Mouse (Mus musculus) E14TG2a.4 (cell line): ENCODE data around the gene Urod.

Source experiments
- H3K27me3 ChIP-seq: 2 replicates; pipeline ENCODE4 v1.6.1; 2014; ENCODE audit warnings: low read length, control low read depth; ENCODE audit not compliant: insufficient read depth
- H3K36me3 ChIP-seq: 2 replicates; pipeline ENCODE4 v1.6.1; 2014; ENCODE audit warnings: low read length, control low read depth; ENCODE audit not compliant: insufficient read depth
- H3K4me1 ChIP-seq: replicated peaks from 2 replicates; pipeline ENCODE4 v1.6.1; 2014; ENCODE audit warnings: low read depth, low read length, control low read depth
- H3K4me3 ChIP-seq: replicated peaks from 2 replicates; pipeline ENCODE4 v1.5.1; 2014; ENCODE audit warnings: mild to moderate bottlenecking, low read length
- H3K9me3 ChIP-seq: 2 replicates; pipeline ENCODE4 v1.6.1; 2014; ENCODE audit warnings: low read length, control low read depth
- CTCF ChIP-seq: conservative IDR thresholded peaks from 2 replicates; pipeline ENCODE4 v1.5.1; 2014; ENCODE audit warnings: low read length
- NANOG ChIP-seq: IDR thresholded peaks from 2 replicates; pipeline ENCODE4 v1.6.1; 2014; ENCODE audit warnings: borderline replicate concordance, low read length, mixed read lengths
- POU5F1 ChIP-seq: IDR thresholded peaks from 2 replicates; pipeline ENCODE4 v1.6.1; 2014; ENCODE audit warnings: low read length, borderline replicate concordance

The Urod gene

DNA sequence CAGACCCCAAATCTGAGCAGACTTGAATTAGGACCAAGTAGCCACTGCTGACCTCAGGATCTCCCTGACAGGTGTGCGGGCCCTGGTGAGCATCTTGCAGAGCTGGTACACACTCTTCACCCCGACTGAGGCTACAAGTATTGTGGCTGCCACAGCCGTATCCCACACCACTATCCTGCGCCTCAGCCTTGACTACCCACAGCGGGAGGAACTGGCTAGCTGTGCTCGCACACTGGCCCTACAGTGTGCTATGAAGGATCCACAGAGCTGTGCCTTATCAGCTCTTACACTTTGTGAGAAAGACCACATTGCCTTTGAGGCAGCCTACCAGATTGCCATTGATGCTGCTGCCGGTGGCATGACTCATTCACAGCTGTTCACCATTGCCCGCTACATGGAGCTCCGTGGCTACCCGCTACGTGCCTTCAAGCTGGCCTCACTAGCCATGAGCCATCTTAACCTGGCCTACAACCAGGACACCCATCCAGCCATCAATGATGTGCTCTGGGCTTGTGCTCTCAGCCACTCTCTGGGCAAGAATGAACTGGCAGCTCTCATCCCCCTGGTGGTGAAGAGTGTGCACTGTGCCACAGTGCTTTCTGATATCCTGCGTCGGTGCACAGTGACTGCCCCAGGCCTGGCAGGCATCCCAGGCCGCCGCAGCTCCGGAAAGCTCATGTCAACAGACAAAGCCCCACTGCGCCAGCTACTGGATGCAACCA, 7.7 kb downstream of the Urod start:
- Histone ChIP-seq H3K9me3 (no peaks in the 10 kb centered on the region), H3K4me3 (peak overlapping the region; percentile 62), H3K4me1 (peaks cover 51% of the 10 kb centered on the region), H3K36me3 (peaks cover 31% of the 10 kb centered on the region), H3K27me3 (no peaks in the 10 kb centered on the region)
- TF ChIP-seq POU5F1 (no peak), CTCF (peak; percentile 73)

DNA sequence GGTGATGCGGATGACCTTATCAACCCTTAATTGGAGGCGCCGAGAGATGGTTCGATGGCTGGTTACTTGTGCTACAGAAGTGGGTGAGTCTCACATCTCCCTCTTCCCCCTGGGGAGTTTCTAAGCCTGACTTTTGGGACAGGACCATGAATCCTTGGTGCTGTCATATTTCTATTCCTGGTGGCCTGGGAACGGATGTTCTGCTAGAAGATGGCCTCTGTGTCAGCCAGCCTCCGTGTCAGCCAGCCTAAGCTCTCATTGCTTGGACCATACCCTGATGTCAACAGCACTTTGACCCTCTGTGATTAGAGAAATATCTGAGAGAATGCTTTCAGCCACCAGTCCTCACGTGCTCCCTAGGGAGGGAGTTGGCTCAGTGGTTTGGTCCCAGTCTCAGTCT, 8.5 kb downstream of the Urod start:
- peaks cover 44% of the 10 kb centered on the region for H3K4me1 ChIP-seq
- no peaks in the 10 kb centered on the region for H3K27me3 ChIP-seq
- peaks cover 23% of the 10 kb centered on the region for H3K36me3 ChIP-seq
- H3K9me3 ChIP-seq = no peaks in the 10 kb centered on the region
- no peak overlapping the region for H3K4me3 ChIP-seq
- TF ChIP-seq CTCF (no peak), POU5F1 (no peak), NANOG (no peak)

DNA sequence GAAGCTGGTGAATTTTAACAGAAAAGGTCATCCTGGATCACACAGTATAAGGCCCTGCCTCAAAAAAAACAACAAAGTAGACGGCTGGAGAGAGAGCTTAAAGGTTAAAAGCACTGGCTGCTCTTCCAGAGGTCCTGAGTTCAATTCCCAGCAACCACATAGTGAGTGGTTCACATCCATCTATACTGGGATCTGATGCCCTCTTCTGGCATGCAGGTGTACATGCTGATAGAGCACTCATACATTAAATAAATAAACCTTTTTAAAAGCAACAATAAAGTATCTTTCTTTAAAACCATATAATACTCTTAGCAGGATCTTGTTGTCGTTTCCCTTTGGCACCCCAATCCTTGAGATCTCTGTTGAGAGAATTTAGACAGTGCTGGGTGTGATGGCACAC, 17.7 kb downstream of the Urod start:
- H3K36me3 ChIP-seq = 0 out of 2 replicates have a peak, but pooled peaks cover 5% of the 10 kb centered on the region
- no peak overlapping the region for H3K4me3 ChIP-seq
- TF ChIP-seq CTCF (peak; percentile 18; the same call in 1 of the 2 replicates), NANOG (no peak), POU5F1 (no peak)

DNA sequence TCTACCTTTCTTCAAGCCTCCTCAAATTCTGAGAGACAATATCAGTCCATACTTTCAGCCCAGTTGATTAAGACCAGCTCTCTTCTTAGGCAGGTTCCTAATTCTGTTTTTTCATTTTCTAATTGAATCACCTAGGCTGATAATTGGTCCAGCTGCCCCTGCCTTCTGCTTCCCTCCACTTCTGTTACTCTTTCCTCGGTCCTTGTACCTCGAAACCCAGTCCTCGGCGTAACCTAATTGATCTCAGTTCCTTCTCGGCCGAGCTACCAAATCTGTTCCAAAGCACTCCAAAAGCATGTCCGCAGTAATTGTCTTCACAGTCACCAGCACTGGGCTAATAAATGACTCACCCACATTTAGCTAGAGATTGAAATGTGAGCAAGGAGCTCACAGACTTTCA, 39.3 kb downstream of the Urod start:
- H3K4me3 ChIP-seq = no peak overlapping the region
- H3K36me3 ChIP-seq = no peaks in the 10 kb centered on the region
- H3K9me3 ChIP-seq = no peaks in the 10 kb centered on the region
- no peaks in the 10 kb centered on the region for H3K27me3 ChIP-seq
- TF ChIP-seq POU5F1 = no peak
- TF ChIP-seq CTCF = no peak
- TF ChIP-seq NANOG = no peak
- no peaks in the 10 kb centered on the region for H3K4me1 ChIP-seq

More for the DNA sequence above, 17.7 kb downstream of the Urod start:
- H3K4me1 ChIP-seq = no peaks in the 10 kb centered on the region
- H3K27me3 ChIP-seq = no peaks in the 10 kb centered on the region
- H3K9me3 ChIP-seq = no peaks in the 10 kb centered on the region

DNA sequence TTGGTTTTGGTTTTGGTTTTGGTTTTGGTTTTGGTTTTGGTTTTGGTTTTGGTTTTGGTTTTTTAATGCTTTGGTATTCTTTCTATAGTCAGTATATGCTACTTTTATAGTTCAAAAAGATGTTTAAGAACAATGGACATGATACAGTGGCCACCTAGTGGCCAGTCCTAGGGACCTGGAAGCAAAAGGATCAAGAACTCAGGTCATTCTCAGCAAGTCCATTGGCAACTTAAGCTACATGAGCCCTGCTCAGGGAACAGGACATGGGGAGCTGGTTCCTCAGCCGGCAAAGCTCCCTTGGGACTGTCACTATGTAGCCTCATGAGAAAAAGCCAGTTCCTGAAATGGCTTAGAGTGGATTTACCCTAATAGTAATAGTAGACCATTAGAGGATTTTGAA, 42.6 kb downstream of the Urod start:
- TF ChIP-seq CTCF = peak; percentile 12; the same call in 1 of the 2 replicates
- no peak for TF ChIP-seq POU5F1

DNA sequence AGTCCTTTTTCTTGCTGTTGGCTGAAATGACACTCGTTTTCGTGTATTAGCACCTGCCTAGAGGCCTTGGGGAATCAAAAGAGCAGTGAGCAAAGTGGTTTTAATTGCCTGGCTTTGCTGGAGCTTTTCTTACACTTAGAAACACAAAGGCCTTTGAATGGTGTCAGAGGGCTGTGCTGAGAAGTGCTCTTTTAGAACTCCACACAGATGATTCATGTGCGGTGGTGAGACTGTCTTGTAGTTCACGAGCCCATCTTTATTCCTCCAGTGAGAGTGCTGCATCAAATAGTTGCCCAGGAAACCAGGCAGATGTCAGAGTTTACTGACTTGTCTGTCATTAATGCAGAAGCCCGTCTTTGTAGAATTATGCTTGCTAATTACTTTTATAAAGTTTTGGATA, 50.2 kb downstream of the Urod start:
- Histone ChIP-seq H3K27me3 (no peaks in the 10 kb centered on the region), H3K4me3 (no peak overlapping the region), H3K9me3 (no peaks in the 10 kb centered on the region), H3K36me3 (no peaks in the 10 kb centered on the region), H3K4me1 (peaks cover 24% of the 10 kb centered on the region)
- TF ChIP-seq POU5F1 = no peak
- TF ChIP-seq NANOG = peak; percentile 40; the same call in 1 of the 2 replicates

More for the DNA sequence above, 42.6 kb downstream of the Urod start:
- no peaks in the 10 kb centered on the region for H3K27me3 ChIP-seq
- H3K9me3 ChIP-seq = no peaks in the 10 kb centered on the region
- no peak overlapping the region for H3K4me3 ChIP-seq
- H3K4me1 ChIP-seq = no peaks in the 10 kb centered on the region
- no peaks in the 10 kb centered on the region for H3K36me3 ChIP-seq

DNA sequence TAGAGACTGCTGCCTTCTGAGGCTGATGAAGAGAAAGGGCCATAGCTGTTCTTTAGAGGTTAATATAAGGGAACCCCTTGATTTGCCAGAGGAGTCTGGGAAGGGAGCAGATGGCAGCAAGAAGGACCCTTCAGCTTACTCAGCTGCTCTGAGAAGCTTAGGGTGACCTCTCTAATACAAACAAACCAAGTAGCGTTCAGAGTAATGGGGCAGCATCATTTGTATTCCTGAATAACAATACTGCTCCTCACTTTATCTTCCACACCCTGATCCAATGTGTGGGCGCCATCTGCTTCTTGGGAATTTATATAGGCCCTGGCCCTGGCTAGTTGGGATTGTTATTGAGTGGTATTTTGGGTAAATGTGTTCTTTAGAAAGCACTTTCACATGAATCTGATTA, 51.5 kb downstream of the Urod start:
- Histone ChIP-seq H3K4me3 (no peak overlapping the region), H3K36me3 (no peaks in the 10 kb centered on the region)
- peak; percentile 47; the same call in 1 of the 2 replicates for TF ChIP-seq NANOG
- TF ChIP-seq POU5F1 = no peak

More for the DNA sequence above, 51.5 kb downstream of the Urod start:
- no peaks in the 10 kb centered on the region for H3K27me3 ChIP-seq
- H3K9me3 ChIP-seq = no peaks in the 10 kb centered on the region
- peaks cover 24% of the 10 kb centered on the region for H3K4me1 ChIP-seq
